Mouse (Mus musculus) layer of hippocampus, postnatal 14 days (tissue): ENCODE measurements around the gene Tlr2. TPM values are rescaled to one million over a fixed set of nuclear protein-coding genes. Genes with fewer than 3 reads are reported as not detected.
A peak's percentile ranks its signal among the peaks of the same experiment; 100 is the strongest.
"Not testable (repeated sequence)": the region's sequence is repeated elsewhere in the genome, so short reads cannot be mapped to it uniquely, and the experiment has no call there.

Experiments used
- DNase-seq, 2 experiments: peaks; one replicate each; pipeline ENCODE4 v3.0.0; 2021 to 2022; ENCODE audit warnings: low spot score in 2 of 2, mixed read lengths in 1 of 2
- long read RNA-seq, 2 experiments: library from polyadenylated mRNA; stranded (forward); transcript quantifications; one replicate each; pipeline ENCODE4 v2.0.0; 2021
- total RNA-seq, 2 experiments: library from RNA; stranded (reverse); gene quantifications; 2 replicates each; pipeline ENCODE4 v1.2.3; 2021

The Tlr2 gene
- under 1 TPM; 0.45 to 0.90 TPM for total RNA-seq
- long read RNA-seq, experiment 1, partial matches to known transcripts: 0 of 1 reads
- long read RNA-seq, experiment 1, other reads (novel, unspliced or antisense): 0 of 1 reads
- long read RNA-seq, experiment 2, partial matches to known transcripts: 0 of 1 reads
- long read RNA-seq, experiment 2, other reads (novel, unspliced or antisense): 1 of 1 reads

- peak in 1 of 2 experiments; percentile 12 for DNase-seq
Observed at GRCm38 (mm10) chr3:83841095-83841850, at the start of gene Tlr2. TSS of gene Tlr2 (minus strand) at chr3:83841767.

- DNase-seq: no peak
Observed at GRCm38 (mm10) chr3:83885163-83885562, 43.6 kb upstream of the Tlr2 start.

GRCm38 (mm10) chr3:83879261-83880050 lies 37.9 kb upstream of the Tlr2 start:
- DNase-seq: not testable (repeated sequence)

- no peak for DNase-seq
Observed at GRCm38 (mm10) chr3:83878801-83879200, 37.2 kb upstream of the Tlr2 start.

- no peak for DNase-seq
Observed at GRCm38 (mm10) chr3:83876299-83876698, 34.7 kb upstream of the Tlr2 start.

GRCm38 (mm10) chr3:83875078-83875477 lies 33.5 kb upstream of the Tlr2 start:
- not testable (repeated sequence) for DNase-seq

- not testable (repeated sequence) for DNase-seq
Observed at GRCm38 (mm10) chr3:83872853-83873252, 31.3 kb upstream of the Tlr2 start.

GRCm38 (mm10) chr3:83871962-83872361 lies 30.4 kb upstream of the Tlr2 start:
- DNase-seq: not testable (repeated sequence)

- not testable (repeated sequence) for DNase-seq
Observed at GRCm38 (mm10) chr3:83871559-83871958, 30.0 kb upstream of the Tlr2 start.

- DNase-seq: no peak
Observed at GRCm38 (mm10) chr3:83869776-83870175, 28.2 kb upstream of the Tlr2 start.

- not testable (repeated sequence) for DNase-seq
Observed at GRCm38 (mm10) chr3:83867026-83867425, 25.5 kb upstream of the Tlr2 start.

- DNase-seq: no peak
Observed at GRCm38 (mm10) chr3:83865216-83865615, 23.6 kb upstream of the Tlr2 start.

- DNase-seq: no peak
Observed at GRCm38 (mm10) chr3:83864064-83864548, 22.5 kb upstream of the Tlr2 start.

GRCm38 (mm10) chr3:83862956-83863355 lies 21.4 kb upstream of the Tlr2 start:
- peak; percentile 13 to 28 for DNase-seq

GRCm38 (mm10) chr3:83859595-83859994 lies 18.0 kb upstream of the Tlr2 start:
- DNase-seq: no peak

GRCm38 (mm10) chr3:83859071-83859470 lies 17.5 kb upstream of the Tlr2 start:
- DNase-seq: no peak

GRCm38 (mm10) chr3:83857621-83858020 lies 16.1 kb upstream of the Tlr2 start:
- no peak for DNase-seq

GRCm38 (mm10) chr3:83855643-83856042 lies 14.1 kb upstream of the Tlr2 start:
- DNase-seq: no peak

- no peak for DNase-seq
Observed at GRCm38 (mm10) chr3:83849341-83849740, 7.8 kb upstream of the Tlr2 start.

- no peak for DNase-seq
Observed at GRCm38 (mm10) chr3:83844766-83845520, 3.4 kb upstream of the Tlr2 start.

GRCm38 (mm10) chr3:83839477-83839876 lies 2.1 kb downstream of the Tlr2 start:
- DNase-seq: no peak
